ENCODE assay signal across 9 mouse cellular contexts in the genomic region with DNA sequence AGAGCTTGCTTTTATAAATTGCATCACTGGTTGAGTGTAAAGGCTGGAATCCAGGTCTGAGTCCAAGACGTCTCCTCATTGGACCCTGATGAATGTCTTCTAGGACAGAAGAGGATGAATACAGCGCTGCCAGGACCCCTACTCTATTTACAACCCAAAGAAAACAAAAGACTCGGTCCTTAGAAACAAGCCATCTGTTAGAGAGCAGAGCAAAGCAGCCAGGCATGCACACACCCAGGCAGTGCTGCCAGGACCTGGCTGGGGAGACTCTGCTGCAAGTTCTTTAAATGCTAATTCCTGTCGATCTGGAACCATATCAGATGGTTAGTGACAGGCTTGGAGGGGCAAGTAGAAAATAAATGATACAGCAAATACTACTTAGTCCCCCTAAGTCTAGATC.
DNase-seq lines count a peak whose midpoint lies in the region; ATAC-seq lines count a peak whose summit lies in the region.
"Had no signal": no experiment of that assay in that cellular context is flagged by ENCODE, and none has a peak within 500 bp of the region (broad histone marks: within the 10 kb centered on the region; RNA-seq: fewer than 3 reads in every experiment).

No protein-coding gene starts in this region.

- H3K9me3 ChIP-seq in forebrain, embryonic 14.5 days (replicated peaks; ENCODE audit: control insufficient read depth, low read length): no peaks in the 10 kb centered on the region
- H3K9me3 ChIP-seq in midbrain, embryonic 10.5 days (replicated peaks): no peaks in the 10 kb centered on the region

- no peak overlapping the region for H3K4me2 ChIP-seq in forebrain, embryonic 14.5 days (ENCODE audit: low read length)

- H3K9ac ChIP-seq in forebrain, embryonic 14.5 days (ENCODE audit: low read length): no peak overlapping the region

- H3K27ac ChIP-seq in forebrain, embryonic 14.5 days (ENCODE audit: low read depth, low read length): peak overlapping the region; percentile 65
- peak overlapping the region; percentile 61; the same call in 1 of the 2 replicates for H3K27ac ChIP-seq in midbrain, embryonic 10.5 days (replicated peaks)

- peak; percentile 26 to 38 for DNase-seq in right cerebral cortex, postnatal 10 days (ENCODE audit: low spot score in 2 of 2)
- DNase-seq in right cerebral cortex, postnatal 36 days (ENCODE audit: low spot score in 2 of 2): no peak
- DNase-seq in forebrain, embryonic 14.5 days (ENCODE audit: low spot score): peak; percentile 91
- peak; percentile 27 for DNase-seq in midbrain, embryonic 10.5 days (ENCODE audit: low spot score)
- DNase-seq in adrenal gland, postnatal 36 days: no peak
- DNase-seq in urinary bladder, postnatal 10 days (ENCODE audit: low spot score): no peak
- DNase-seq in heart, postnatal 4 days: no peak
- DNase-seq in ovary, postnatal 14 days (ENCODE audit: low spot score): no peak

- H3K27me3 ChIP-seq in forebrain, embryonic 14.5 days (replicated peaks; ENCODE audit: control insufficient read depth, insufficient read depth, low read length): no peaks in the 10 kb centered on the region
- no peaks in the 10 kb centered on the region for H3K27me3 ChIP-seq in midbrain, embryonic 10.5 days (ENCODE audit: low read depth, poor library complexity, severe bottlenecking)

- ATAC-seq in forebrain, embryonic 14.5 days: peak; percentile 93

- no peak overlapping the region for H3K4me3 ChIP-seq in forebrain, embryonic 14.5 days (ENCODE audit: low read depth, low read length)
- H3K4me3 ChIP-seq in midbrain, embryonic 10.5 days: no peak overlapping the region
- H3K4me3 ChIP-seq: myocyte had no signal

- WGBS in forebrain, embryonic 14.5 days: 2% methylated on average over 4 of the region's 4 CpGs
- 5% methylated on average over 4 of the region's 4 CpGs for WGBS in midbrain, embryonic 10.5 days

- peaks cover 12% of the 10 kb centered on the region for H3K4me1 ChIP-seq in forebrain, embryonic 14.5 days (ENCODE audit: control insufficient read depth, insufficient read depth, low read length)
- H3K4me1 ChIP-seq in midbrain, embryonic 10.5 days: peaks cover 13% of the 10 kb centered on the region

- no peaks in the 10 kb centered on the region for H3K36me3 ChIP-seq in forebrain, embryonic 14.5 days (ENCODE audit: control insufficient read depth, insufficient read depth, low read length)
- no peaks in the 10 kb centered on the region for H3K36me3 ChIP-seq in midbrain, embryonic 10.5 days

Comparison
In these comparisons a context has a peak if more than half of its experiments do, and no peak if none do; other contexts are left out.
1. DNase-seq: peak in right cerebral cortex, postnatal 10 days (2 of 2), forebrain, embryonic 14.5 days (single experiment) and midbrain, embryonic 10.5 days (single experiment); none in right cerebral cortex, postnatal 36 days (0 of 2), adrenal gland, postnatal 36 days (0 of 2), urinary bladder, postnatal 10 days (single experiment), heart, postnatal 4 days (single experiment) and ovary, postnatal 14 days (single experiment).